Mouse (Mus musculus) heart, postnatal 4 days (tissue): ENCODE measurements at regions not wholly inside any gene's neighbourhood (a gene's known extent, or its start where the extent isn't known, plus 50 kb on each side); places are given as distances from the start of the nearest gene placed in this dataset.
A peak's percentile ranks its signal among the peaks of the same experiment; 100 is the strongest.

Experiments used
- DNase-seq: peaks from one replicate; pipeline ENCODE4 v3.0.0; 2021

GRCm38 (mm10) chr1:151263372-151263771, 53.4 kb downstream of the Gm47996 start:
- DNase-seq = no peak

DNA sequence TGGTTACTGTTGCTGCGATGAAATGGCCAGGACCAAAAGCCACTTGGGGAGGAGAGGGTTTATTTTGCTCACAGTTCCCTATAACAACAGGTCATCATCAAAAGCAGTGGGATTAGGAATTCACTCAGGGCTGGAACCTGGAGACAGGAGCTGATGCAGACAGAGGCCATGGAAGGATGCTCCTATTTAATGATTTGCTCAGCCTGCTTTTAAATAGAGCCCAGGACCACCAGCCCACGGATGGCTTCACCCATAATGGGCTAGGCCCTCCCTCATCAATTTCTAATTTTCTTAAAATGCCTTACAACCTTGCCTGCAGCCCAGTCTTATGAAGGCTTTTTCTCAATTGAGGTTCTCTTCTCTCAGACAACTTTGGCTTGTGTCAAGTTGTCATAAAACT, 53.9 kb downstream of the Gm47996 start:
- DNase-seq = no peak

GRCm38 (mm10) chr1:151264789-151265188, 54.9 kb downstream of the Gm47996 start:
- DNase-seq = no peak

GRCm38 (mm10) chr1:151265590-151265989, 55.7 kb downstream of the Gm47996 start:
- DNase-seq = no peak

- no peak for DNase-seq
Observed at GRCm38 (mm10) chr1:151266703-151267102, 56.8 kb downstream of the Gm47996 start.

- no peak for DNase-seq
Observed at GRCm38 (mm10) chr1:151270691-151271090, 60.8 kb downstream of the Gm47996 start.

- no peak for DNase-seq
Observed at GRCm38 (mm10) chr1:151274306-151274705, 64.4 kb downstream of the Gm47996 start.

DNA sequence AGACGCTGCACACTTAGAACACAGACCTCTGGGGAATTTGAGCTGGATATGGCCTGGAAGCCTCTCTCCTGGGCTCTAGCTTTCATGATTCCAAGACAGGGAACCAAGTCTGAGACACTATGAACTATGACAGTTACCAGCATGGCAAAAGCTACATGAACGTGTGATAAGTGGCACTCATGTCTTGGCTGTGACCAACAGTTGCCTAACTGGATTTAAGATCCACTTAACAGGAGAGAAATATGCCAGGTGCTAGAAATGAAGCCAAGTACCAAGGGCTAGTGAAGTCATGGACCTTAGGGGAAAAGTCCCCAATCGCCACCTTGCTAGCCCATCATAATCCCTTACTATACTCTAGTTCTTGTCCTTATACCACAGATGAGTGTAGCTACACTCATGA, 65.7 kb downstream of the Gm47996 start:
- no peak for DNase-seq

DNA sequence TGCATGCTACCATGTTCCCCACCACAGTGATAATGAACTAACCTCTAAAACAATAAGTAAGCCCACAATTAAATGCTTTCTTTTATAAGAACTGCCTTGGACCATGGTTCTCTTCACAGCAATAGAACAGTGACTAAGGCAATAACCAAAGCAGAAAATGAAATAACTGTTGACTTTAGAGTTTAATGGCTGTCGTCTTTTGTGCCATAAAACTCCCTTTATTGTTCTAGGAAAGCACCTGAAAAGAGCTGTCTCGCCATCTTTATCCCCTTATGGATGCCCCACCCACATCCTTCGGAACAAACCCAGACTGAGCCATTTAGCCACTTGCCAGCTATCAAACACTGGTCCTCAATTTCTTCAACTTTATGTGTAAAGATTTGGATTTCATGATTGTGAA, 64.3 kb upstream of the Ivns1abp start:
- DNase-seq = no peak

- no peak for DNase-seq
Observed at GRCm38 (mm10) chr1:151285045-151285444, 59.2 kb upstream of the Ivns1abp start.

GRCm38 (mm10) chr1:151287451-151287850, 56.8 kb upstream of the Ivns1abp start:
- peak; percentile 39 for DNase-seq

DNA sequence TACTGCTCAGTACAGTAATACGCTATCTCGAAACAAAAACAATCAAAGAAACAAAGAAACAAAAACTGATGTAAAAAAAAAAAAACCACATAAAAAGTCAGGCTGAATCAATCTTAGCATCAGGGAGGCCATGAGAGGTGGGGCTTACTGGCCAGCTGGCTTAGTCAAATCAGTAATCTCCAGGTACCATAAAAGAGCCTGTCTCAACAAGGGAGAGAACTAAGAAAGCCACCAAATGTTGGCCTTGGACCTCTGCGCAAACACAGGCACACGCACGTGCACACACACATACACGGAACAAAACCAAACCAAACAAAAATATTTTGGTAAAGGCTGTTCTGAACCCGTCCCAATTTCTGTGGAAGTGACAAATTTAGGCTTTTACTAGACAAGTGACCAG, 55.2 kb upstream of the Ivns1abp start:
- no peak for DNase-seq

DNA sequence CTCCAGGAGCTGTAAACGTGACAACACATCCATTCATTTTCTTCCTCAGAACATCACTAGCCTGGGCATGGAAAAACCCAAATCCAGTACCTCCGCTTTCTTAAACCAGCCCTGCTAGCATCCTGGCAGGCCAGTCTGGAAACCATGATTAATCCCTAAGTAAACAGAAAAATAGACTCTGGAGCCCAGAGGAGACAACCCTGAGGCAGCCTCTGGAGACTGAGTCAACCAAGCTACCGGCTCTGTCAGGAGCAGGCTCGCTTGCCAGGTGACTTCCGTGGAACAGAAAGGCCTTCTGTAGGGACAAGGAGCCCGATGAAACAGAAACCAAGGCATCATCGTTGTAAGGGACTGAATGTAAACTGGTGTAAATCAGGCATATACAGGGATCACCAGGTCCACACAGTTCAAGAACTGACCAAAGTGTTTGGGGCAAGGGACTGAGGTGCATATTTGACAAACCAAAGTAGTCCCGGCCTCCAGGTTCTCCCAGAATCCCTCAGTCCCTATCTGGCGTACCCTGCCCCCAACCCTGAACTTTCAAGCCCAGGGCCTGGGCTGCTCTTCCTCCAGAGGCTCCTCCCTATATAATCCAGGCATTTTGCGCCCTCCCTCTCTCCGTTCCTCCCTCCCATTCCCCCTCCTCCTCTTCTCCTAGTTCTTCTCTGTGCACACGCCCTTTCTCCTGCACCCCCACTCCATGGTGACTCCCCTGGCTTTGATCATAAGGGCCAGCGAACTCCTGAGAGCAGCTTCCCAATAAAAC, 54.6 kb upstream of the Ivns1abp start:
- DNase-seq = no peak

DNA sequence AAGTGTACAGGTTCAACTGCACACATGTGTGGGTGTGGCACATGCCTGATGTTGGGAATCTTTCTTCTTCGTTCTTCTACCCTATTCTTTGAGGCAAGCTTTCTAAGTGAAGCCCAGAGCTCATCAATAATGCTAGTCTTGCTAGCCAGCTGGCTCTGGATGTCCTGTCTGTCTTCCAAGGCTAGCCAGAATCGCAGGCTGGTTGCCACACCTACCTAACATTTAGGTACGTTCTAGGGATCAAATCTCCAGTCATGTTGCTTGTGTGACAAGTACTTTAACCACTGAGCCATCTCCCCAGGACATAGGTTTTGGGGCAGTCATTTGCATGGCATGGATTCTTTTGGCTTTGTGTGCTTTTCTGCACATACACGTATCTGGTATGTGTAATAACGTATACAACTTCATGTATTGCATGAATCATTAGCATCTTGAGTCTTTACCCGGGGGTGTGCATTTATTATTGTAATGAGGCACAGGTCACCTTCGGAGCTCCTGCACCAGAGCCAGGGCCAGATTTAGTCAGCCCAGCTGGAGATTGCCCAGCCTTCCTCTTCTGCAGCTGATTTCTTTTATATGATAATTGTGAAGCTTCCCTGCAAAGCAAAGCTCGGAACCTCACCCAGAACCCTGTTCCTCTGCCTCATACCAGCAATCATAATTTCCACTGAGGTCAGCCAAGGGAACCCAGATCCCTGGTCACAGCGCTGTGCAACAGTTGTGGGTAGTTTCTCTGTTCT, 50.8 kb upstream of the Ivns1abp start:
- no peak for DNase-seq
